Mouse (Mus musculus): Measurements from ENCODE around the gene Slc39a11.

DNA sequence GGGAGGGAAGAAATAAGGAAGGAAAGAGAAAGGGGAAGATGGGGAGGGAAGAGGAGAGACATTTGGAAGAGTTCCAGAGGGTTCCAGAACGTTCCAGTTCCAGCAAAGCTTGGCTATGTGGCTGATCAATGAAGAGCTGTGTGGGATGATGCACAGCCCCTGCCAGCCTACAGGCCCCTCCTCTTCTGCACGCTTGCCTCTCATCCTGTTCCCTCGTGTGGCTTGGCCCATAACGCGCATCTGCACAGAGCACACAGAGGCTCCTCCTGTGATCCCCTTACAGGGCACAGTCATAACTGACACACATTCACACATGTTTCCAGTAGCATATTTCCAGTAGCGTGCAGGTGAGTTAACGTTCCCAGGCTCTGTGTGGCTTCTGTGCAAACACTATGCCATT lies 139.6 kb downstream of the Slc39a11 start:
- TF ChIP-seq CTCF (IDR thresholded peaks at IDR 0.05; ENCODE audit: low read depth): no peak
- TF ChIP-seq EP300 (IDR thresholded peaks at IDR 0.05; ENCODE audit: low read depth): no peak
